Mouse (Mus musculus) liver, embryonic 15.5 days (tissue): ENCODE measurements around the gene Sh3kbp1. TPM values are rescaled to one million over a fixed set of nuclear protein-coding genes. Genes with fewer than 3 reads are reported as not detected.

Experiments used
- ATAC-seq: fragments of 200-750 bp; cut with Nextera tagmentation; 2 replicates; pipeline ENCODE4 v1.8.0; 2017; ENCODE audit warnings: moderate number of reproducible peaks, mild to moderate bottlenecking, moderate library complexity; ENCODE audit not compliant: insufficient read depth
- H3K27ac ChIP-seq: fragments of 300-500 bp; sonication (generic); replicated peaks from 2 replicates; pipeline ENCODE4 v1.5.1; 2015; ENCODE audit warnings: mild to moderate bottlenecking, inconsistent platforms
- H3K27me3 ChIP-seq: fragments of 300-500 bp; sonication (generic); 2 replicates; pipeline ENCODE4 v1.6.1; 2015; ENCODE audit warnings: mild to moderate bottlenecking, inconsistent platforms
- H3K36me3 ChIP-seq: fragments of 300-500 bp; sonication (generic); replicated peaks from 2 replicates; pipeline ENCODE4 v1.6.1; 2015; ENCODE audit warnings: moderate library complexity, mild to moderate bottlenecking, inconsistent platforms
- H3K4me1 ChIP-seq: fragments of 300-500 bp; sonication (generic); replicated peaks from 2 replicates; pipeline ENCODE4 v1.6.1; 2015; ENCODE audit warnings: inconsistent platforms
- H3K4me2 ChIP-seq: fragments of 300-500 bp; sonication (generic); 2 replicates; pipeline ENCODE4 v1.6.1; 2015; ENCODE audit warnings: moderate library complexity, mild to moderate bottlenecking, inconsistent platforms
- H3K4me3 ChIP-seq: fragments of 300-500 bp; sonication (generic); replicated peaks from 2 replicates; pipeline ENCODE4 v1.5.1; 2015; ENCODE audit warnings: mild to moderate bottlenecking, inconsistent platforms
- H3K9ac ChIP-seq: fragments of 300-500 bp; sonication (generic); 2 replicates; pipeline ENCODE4 v1.6.1; 2015; ENCODE audit warnings: moderate library complexity, mild to moderate bottlenecking, inconsistent platforms
- H3K9me3 ChIP-seq: fragments of 300-500 bp; sonication (generic); replicated peaks from 2 replicates; pipeline ENCODE4 v1.6.1; 2016; ENCODE audit warnings: inconsistent platforms
- WGBS: fragments of 180-500 bp; shearing (Covaris S2); methylation state at CpG from one replicate; pipeline ENCODE4 v1.1.7; 2015; ENCODE audit warnings: mixed read lengths; ENCODE audit not compliant: insufficient replicate concordance; 5-methylcytosine and 5-hydroxymethylcytosine counted together
- polyA plus RNA-seq: library from polyadenylated mRNA; unstranded; fragments of >200 nt; fragmentation: Nextera tagmentation; extraction: Ambion mirVana; gene quantifications from 2 replicates; pipeline ENCODE4 v1.2.1, GENCODE M21; 2015

Gene Sh3kbp1
- polyA plus RNA-seq, 1 experiment from 2014 or later: 13.4 TPM

DNA sequence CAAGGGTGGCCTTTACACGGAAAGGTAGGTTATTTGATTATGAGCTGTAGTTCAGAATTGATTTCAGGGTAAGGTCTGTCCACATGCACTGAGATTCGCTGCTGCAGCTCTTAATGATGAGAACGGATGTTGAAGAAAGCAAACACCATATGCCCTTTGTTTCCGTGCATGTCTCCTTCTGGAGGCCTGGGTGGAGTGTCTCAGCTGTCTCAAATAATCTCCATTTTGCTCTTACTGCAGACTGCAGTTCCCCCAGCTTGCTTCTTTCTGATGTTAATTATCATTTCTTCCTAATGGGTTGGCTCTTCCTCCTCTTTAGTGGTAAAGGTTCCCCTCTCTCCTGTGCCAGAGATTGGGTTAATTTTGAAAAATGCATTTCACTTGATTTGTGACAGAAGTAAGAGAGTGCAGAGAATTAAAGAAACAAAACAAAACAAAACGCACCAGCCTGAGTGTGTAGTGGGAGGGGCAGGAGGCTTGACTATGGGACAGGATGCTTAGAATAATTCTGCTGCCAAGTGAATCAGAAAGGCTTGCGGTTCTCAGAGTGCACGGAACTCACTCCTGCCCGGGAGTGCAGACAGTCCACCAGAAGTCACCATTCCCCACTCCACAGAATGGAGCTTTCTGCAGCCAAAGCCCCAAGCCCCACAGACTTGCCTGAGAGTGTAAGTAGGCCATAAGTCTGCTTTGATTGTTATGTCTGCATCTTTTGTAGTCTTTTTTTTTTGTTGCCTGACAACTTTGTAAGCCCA, 81.2 kb downstream of the Sh3kbp1 start:
- Histone ChIP-seq H3K4me1 (no peaks in the 10 kb centered on the region; the same call in 1 of the 2 replicates), H3K9ac (no peak overlapping the region), H3K27ac (no peak overlapping the region), H3K27me3 (no peaks in the 10 kb centered on the region), H3K9me3 (no peaks in the 10 kb centered on the region), H3K4me3 (no peak overlapping the region), H3K4me2 (no peak overlapping the region), H3K36me3 (no peaks in the 10 kb centered on the region)
- 36% methylated on average over 8 of the region's 8 CpGs for WGBS
- ATAC-seq: no peak

DNA sequence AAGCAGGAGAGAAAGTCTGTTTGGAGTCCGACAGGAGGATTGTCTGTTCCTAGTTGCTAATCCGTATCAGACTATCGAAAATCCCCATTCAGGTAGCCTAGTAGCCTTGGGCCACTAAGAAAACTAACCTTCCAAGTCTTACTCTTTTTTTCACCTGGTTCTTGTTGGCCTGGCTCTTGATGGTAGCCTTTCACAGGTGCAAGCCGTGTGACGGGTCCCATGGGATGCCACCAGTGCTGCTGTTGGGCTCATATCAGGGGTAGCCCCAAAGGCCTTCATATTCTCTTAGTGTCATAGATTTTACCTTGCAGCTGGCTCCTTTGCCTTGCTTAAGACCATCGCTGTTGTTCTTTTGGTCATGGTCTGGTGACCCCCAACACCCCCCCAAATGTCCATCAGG, 82.2 kb downstream of the Sh3kbp1 start:
- WGBS: 70% methylated on average over 6 of the region's 6 CpGs
- no peaks in the 10 kb centered on the region for H3K9me3 ChIP-seq
- no peak for ATAC-seq
- H3K27me3 ChIP-seq: no peaks in the 10 kb centered on the region
- H3K4me3 ChIP-seq: no peak overlapping the region
- no peaks in the 10 kb centered on the region; the same call in 1 of the 2 replicates for H3K4me1 ChIP-seq
- no peaks in the 10 kb centered on the region for H3K36me3 ChIP-seq
- no peak overlapping the region for H3K9ac ChIP-seq
- no peak overlapping the region for H3K4me2 ChIP-seq
- no peak overlapping the region for H3K27ac ChIP-seq

DNA sequence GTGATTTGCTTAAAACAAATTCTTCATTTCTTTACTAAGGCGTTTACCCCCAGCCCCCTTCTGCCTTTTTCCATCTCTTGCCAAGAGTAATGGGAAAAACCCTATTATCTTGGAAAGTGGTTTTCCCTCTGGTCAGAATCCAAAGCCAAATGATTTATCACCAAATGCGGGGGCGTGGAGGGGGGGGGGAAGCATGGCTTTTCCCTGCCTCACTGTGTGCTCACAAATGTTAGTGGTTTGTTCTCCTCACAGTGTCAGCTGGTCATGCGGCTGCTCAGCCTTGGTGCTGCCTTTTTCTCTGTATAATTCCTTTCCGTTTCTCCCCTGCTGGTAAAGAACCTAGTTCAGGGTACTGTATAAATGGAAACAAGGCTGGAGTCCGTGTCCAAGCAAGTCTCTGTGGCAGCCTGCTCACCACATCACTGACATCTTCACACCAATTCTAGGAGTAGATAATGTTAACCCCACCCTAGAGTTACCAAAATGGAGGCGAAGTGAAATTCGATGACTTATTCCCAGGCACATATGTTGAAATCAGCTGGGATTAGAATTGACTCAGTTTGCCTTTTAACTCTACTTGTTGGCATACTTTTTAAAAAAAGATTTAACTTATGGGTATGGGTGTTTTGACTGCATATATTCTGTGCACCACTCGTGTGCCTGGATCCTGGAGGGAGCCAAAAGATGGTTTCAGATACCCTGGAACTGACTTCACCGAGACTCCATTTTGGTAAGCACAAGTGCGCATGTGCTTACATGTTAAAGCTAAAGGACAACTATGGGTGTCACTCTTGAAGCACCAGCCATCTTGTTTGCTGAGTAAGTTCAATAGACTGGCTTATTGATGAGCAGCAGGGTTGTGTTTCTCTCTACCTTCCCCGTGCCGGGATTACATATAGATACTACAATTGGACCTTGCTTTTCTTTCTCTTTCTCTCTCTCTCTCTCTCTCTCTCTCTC, 84.3 kb downstream of the Sh3kbp1 start:
- no peaks in the 10 kb centered on the region for H3K27me3 ChIP-seq
- H3K27ac ChIP-seq: no peak overlapping the region
- no peak overlapping the region for H3K4me2 ChIP-seq
- 64% methylated on average over 13 of the region's 13 CpGs for WGBS
- H3K4me3 ChIP-seq: no peak overlapping the region
- no peaks in the 10 kb centered on the region for H3K9me3 ChIP-seq
- H3K36me3 ChIP-seq: no peaks in the 10 kb centered on the region
- ATAC-seq: no peak
- no peaks in the 10 kb centered on the region; the same call in 1 of the 2 replicates for H3K4me1 ChIP-seq
- no peak overlapping the region for H3K9ac ChIP-seq

DNA sequence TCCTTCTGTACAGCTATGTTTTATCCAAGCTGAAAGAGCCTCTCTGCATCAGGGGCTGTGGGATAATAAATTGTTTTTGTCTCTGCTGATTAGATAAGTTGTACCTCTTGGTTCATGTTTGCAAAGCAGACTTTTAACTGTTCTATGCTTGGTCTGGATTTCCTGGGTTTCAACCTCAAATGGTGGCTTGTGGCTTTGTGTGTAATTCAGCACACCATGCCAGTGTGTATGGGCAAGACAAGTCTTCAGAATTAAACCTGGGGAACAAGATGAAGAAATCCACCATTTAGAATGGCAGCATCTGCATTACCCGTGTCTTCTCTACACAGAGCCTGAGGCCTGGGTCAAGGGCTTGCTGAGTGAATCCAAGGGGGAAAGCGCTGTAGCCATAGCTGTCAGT, 86.1 kb downstream of the Sh3kbp1 start:
- Histone ChIP-seq H3K36me3 (no peaks in the 10 kb centered on the region), H3K4me2 (no peak overlapping the region), H3K27ac (no peak overlapping the region), H3K27me3 (no peaks in the 10 kb centered on the region), H3K4me3 (no peak overlapping the region), H3K9me3 (no peaks in the 10 kb centered on the region), H3K9ac (no peak overlapping the region), H3K4me1 (no peaks in the 10 kb centered on the region; the same call in 1 of the 2 replicates)
- WGBS: 60% methylated on average over 2 of the region's 2 CpGs
- no peak for ATAC-seq

DNA sequence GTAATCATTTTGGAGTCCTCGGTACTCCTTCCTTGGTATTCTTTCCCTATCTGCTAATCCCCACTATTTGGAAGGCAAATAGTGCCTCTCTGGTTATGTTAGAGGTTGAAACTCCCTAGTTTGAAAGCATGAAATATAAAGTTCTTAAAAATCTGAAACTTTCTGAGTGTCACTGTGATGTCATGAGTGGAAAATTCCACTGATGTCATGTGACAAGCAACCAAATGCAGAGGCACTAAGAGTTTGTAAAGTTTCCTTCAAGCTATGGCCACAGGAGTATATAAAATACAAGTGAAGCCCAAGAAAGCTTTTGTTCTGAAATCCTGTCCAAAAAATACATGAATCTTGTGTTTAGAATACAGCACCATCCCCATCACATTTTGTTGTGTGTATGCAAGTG, 94.3 kb downstream of the Sh3kbp1 start:
- Histone ChIP-seq H3K27ac (no peak overlapping the region), H3K9ac (no peak overlapping the region), H3K27me3 (no peaks in the 10 kb centered on the region; the same call in 1 of the 2 replicates), H3K4me2 (no peak overlapping the region), H3K36me3 (no peaks in the 10 kb centered on the region), H3K4me1 (no peaks in the 10 kb centered on the region), H3K9me3 (no peaks in the 10 kb centered on the region), H3K4me3 (no peak overlapping the region)
- WGBS: 67% methylated on average over 1 of the region's 1 CpGs
- ATAC-seq: no peak

DNA sequence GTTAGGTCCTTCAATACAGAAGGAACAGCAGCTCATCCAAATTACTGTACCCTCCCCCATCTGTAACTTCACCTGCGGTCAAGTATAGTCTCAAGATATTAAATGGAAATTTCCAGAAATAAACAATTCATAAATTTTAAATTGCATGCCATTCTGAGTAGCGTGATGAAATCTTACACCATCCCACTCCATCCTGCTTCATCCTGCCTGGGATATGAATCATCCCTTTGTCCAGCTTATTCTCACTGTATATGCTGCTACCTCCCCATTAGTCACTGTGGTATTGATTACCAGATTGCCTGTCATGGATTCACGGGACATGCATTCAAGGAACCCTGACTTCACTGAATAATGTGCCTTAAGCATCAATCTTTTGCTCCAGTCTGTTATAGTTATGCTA, 104.3 kb downstream of the Sh3kbp1 start:
- WGBS: 63% methylated on average over 3 of the region's 3 CpGs
- no peak overlapping the region for H3K4me2 ChIP-seq
- no peak for ATAC-seq
- H3K9me3 ChIP-seq: no peaks in the 10 kb centered on the region
- H3K36me3 ChIP-seq: no peaks in the 10 kb centered on the region
- H3K27me3 ChIP-seq: no peaks in the 10 kb centered on the region; the same call in 1 of the 2 replicates
- H3K9ac ChIP-seq: no peak overlapping the region
- no peak overlapping the region for H3K4me3 ChIP-seq
- no peak overlapping the region for H3K27ac ChIP-seq
- H3K4me1 ChIP-seq: no peaks in the 10 kb centered on the region

DNA sequence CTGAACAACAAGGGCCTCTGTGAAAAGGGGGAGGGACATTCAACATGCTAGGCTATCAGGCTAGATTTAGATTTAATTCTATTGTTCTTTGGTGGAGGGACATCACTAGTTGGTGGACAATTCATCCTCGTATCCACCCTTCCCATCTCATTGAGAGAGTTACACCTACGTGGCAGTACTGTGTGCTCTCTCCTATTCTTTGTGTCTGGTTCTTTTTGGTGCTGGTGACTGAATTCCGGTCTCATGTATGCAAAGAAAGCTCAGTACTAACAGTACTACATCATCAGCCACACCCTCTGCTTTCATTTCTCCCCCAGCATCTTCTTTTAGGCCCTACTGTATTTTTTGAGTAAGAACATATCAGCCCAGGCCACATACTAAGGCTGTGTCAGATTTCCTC, 105.8 kb downstream of the Sh3kbp1 start:
- ATAC-seq: no peak
- Histone ChIP-seq H3K4me1 (no peaks in the 10 kb centered on the region), H3K36me3 (no peaks in the 10 kb centered on the region), H3K27ac (no peak overlapping the region), H3K27me3 (no peaks in the 10 kb centered on the region; the same call in 1 of the 2 replicates), H3K4me3 (no peak overlapping the region), H3K9ac (no peak overlapping the region), H3K4me2 (no peak overlapping the region), H3K9me3 (no peaks in the 10 kb centered on the region)
- WGBS: 63% methylated on average over 3 of the region's 3 CpGs

DNA sequence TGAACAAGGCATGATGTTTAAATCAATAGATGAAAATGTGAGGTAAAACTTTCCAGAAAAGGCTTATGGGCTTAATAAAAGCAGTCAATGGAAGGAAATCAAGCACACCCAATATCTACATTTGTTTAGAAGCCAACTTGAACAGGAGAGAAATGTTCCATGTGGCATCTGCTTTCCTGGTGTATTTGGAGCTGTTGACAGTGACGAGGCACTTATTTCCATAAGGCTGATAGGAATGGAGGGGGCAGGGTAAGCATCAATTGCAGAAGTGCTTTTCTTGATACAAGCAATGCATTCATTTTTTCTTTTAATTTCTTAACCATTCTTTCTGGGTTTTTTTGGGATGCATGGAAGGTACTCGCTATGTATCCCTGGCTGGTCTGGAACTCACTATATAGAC, 106.9 kb downstream of the Sh3kbp1 start:
- ATAC-seq: no peak
- H3K36me3 ChIP-seq: no peaks in the 10 kb centered on the region
- no peaks in the 10 kb centered on the region; the same call in 1 of the 2 replicates for H3K27me3 ChIP-seq
- H3K4me2 ChIP-seq: no peak overlapping the region
- H3K4me3 ChIP-seq: no peak overlapping the region
- H3K9me3 ChIP-seq: no peaks in the 10 kb centered on the region
- no peak overlapping the region for H3K27ac ChIP-seq
- H3K4me1 ChIP-seq: no peaks in the 10 kb centered on the region
- no peak overlapping the region for H3K9ac ChIP-seq
- WGBS: 57% methylated on average over 2 of the region's 2 CpGs

DNA sequence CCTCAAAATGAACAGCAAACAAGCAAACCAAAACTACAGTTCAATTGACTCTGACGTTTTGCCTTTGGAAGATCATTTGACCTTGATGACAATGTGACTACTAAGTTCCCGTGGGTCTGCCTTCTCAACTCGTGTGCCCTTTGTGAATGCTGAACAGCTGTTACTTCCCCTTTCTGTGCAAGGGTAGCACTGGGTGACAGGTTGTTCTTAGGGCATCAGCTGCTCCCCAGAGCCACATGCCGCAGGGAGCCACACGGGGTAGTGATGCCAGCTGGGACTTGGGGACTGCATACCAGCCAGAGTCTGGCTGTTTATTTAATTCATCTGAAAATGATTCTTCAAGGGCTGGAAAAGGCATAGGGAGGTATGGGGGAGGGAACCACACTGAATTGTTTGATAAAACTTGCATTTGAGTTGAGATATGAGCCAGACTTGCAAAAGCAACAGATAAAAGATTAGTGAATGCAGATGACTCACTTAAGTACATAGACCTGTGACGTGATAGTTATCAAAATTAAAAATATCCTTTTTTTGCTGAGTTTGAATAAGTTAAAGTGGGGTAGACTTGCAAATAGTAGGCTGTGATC, 108.5 kb downstream of the Sh3kbp1 start:
- no peak overlapping the region for H3K4me2 ChIP-seq
- H3K9me3 ChIP-seq: no peaks in the 10 kb centered on the region
- H3K9ac ChIP-seq: no peak overlapping the region
- no peak overlapping the region for H3K4me3 ChIP-seq
- no peaks in the 10 kb centered on the region for H3K4me1 ChIP-seq
- H3K27ac ChIP-seq: no peak overlapping the region
- H3K36me3 ChIP-seq: no peaks in the 10 kb centered on the region
- 20% methylated on average over 6 of the region's 6 CpGs for WGBS
- ATAC-seq: no peak
- no peaks in the 10 kb centered on the region; the same call in 1 of the 2 replicates for H3K27me3 ChIP-seq

DNA sequence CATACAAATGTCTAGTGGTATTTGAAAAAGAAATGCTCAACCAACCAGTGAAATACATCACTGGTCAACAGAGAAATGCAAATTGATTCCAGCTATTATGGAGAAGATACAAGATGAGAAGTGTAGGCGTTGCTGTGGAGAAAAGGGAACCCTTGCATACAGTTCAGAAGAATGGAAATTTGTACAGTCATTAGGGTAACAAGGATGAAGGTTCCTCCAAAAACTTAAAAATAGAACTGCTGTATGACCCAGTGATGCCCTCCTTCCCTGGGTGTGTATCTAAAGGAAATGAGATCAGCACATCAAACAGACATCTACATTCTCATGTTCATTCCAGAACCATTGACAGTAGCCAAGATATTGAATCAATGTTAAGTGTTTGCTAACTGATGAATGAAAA, 110.3 kb downstream of the Sh3kbp1 start:
- Histone ChIP-seq H3K4me2 (no peak overlapping the region), H3K4me3 (no peak overlapping the region), H3K27ac (no peak overlapping the region), H3K27me3 (no peaks in the 10 kb centered on the region; the same call in 1 of the 2 replicates), H3K9ac (no peak overlapping the region), H3K4me1 (no peaks in the 10 kb centered on the region), H3K9me3 (no peaks in the 10 kb centered on the region), H3K36me3 (no peaks in the 10 kb centered on the region)
- ATAC-seq: no peak
- WGBS: 66% methylated on average over 1 of the region's 1 CpGs

DNA sequence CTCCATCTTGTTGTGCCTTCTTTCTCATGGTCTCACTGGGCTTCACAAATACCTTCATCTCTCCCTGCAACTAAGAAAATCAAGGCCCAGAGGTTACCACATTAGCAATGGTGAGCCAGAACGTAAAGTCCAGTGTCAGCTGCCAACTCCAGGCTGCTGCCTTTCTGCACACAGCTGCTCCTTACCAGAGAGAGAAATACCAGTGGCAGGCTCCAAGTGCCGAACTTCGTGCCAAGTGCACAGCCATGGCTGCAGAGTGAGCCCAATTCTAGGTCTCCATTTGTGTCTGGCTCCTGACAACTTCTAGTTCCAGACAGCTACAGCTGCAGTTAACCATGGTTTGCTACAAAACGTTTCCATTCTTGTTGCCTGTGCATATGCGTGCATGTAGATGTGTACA, 117.0 kb downstream of the Sh3kbp1 start:
- Histone ChIP-seq H3K27ac (no peak overlapping the region), H3K36me3 (no peaks in the 10 kb centered on the region), H3K4me2 (no peak overlapping the region), H3K4me3 (no peak overlapping the region), H3K9me3 (no peaks in the 10 kb centered on the region), H3K27me3 (no peaks in the 10 kb centered on the region), H3K9ac (no peak overlapping the region), H3K4me1 (no peaks in the 10 kb centered on the region)
- WGBS: 64% methylated on average over 5 of the region's 5 CpGs
- ATAC-seq: no peak
